Mouse (Mus musculus): ENCODE data around the gene Olfr113. TPM values are rescaled to one million over a fixed set of nuclear protein-coding genes. Genes with fewer than 3 reads are reported as not detected.

The Olfr113 gene
- not detected in 2 replicates for polyA plus RNA-seq (2012; rRNA removed; ENCODE audit: low replicate concordance)

GRCm38 (mm10) chr17:37577563-37577962, at the start of gene Olfr113:
Gene Olfr113, minus strand, starts transcription at chr17:37577663.

GRCm38 (mm10) chr17:37627009-37627408, 49.5 kb upstream of the Olfr113 start, which contains the start of the genes Olfr115 and Olfr116:
Gene Olfr115, minus strand, starts transcription at chr17:37627109.
Gene Olfr116, minus strand, starts transcription at chr17:37627199.

GRCm38 (mm10) chr17:37592643-37593042, 15.2 kb upstream of the Olfr113 start, which contains the start of gene Olfr114:
Gene Olfr114, minus strand, starts transcription at chr17:37592743.

GRCm38 (mm10) chr17:37569351-37569750, 8.1 kb downstream of the Olfr113 start, which contains the start of gene Olfr112:
Gene Olfr112, minus strand, starts transcription at chr17:37569451.

Other genes starting within 250 kb of the Olfr113 start
- gene Olfr103, start 238.0 kb downstream of the Olfr113 start, polyA plus RNA-seq (2012; rRNA removed; ENCODE audit: low replicate concordance) = not detected in 2 replicates
- gene Olfr104-ps, start 218.1 kb downstream of the Olfr113 start, polyA plus RNA-seq (2012; rRNA removed; ENCODE audit: low replicate concordance) = not detected in 2 replicates
- gene Olfr105-ps, start 198.6 kb downstream of the Olfr113 start, polyA plus RNA-seq (2012; rRNA removed; ENCODE audit: low replicate concordance) = not detected in 2 replicates
- not detected in 2 replicates for gene Olfr106-ps, start 187.3 kb downstream of the Olfr113 start, polyA plus RNA-seq (2012; rRNA removed; ENCODE audit: low replicate concordance)
- gene Olfr107, start 178.4 kb downstream of the Olfr113 start, polyA plus RNA-seq (2012; rRNA removed; ENCODE audit: low replicate concordance) = not detected in 2 replicates
- gene Olfr108, start 132.2 kb downstream of the Olfr113 start, polyA plus RNA-seq (2012; rRNA removed; ENCODE audit: low replicate concordance) = not detected in 2 replicates
- gene Olfr109, start 118.7 kb downstream of the Olfr113 start, polyA plus RNA-seq (2012; rRNA removed; ENCODE audit: low replicate concordance) = not detected in 2 replicates
- gene H2-M2, start 94.1 kb downstream of the Olfr113 start, polyA plus RNA-seq (2012; rRNA removed; ENCODE audit: low replicate concordance) = 0.08 TPM in 1 of 2 replicates, not detected in the other
- gene Olfr110, start 85.2 kb downstream of the Olfr113 start, polyA plus RNA-seq (2012; rRNA removed; ENCODE audit: low replicate concordance) = not detected in 2 replicates
- not detected in 2 replicates for gene Olfr111, start 69.6 kb downstream of the Olfr113 start, polyA plus RNA-seq (2012; rRNA removed; ENCODE audit: low replicate concordance)
- gene Olfr112, start 8.2 kb downstream of the Olfr113 start, polyA plus RNA-seq (2012; rRNA removed; ENCODE audit: low replicate concordance) = not detected in 2 replicates
- gene Olfr114, start 15.1 kb upstream of the Olfr113 start, polyA plus RNA-seq (2012; rRNA removed; ENCODE audit: low replicate concordance) = not detected in 2 replicates
- not detected in 2 replicates for gene Olfr115, start 49.4 kb upstream of the Olfr113 start, polyA plus RNA-seq (2012; rRNA removed; ENCODE audit: low replicate concordance)
- not detected in 2 replicates for gene Olfr116, start 49.5 kb upstream of the Olfr113 start, polyA plus RNA-seq (2012; rRNA removed; ENCODE audit: low replicate concordance)
- not detected in 2 replicates for gene Olfr117, start 86.1 kb upstream of the Olfr113 start, polyA plus RNA-seq (2012; rRNA removed; ENCODE audit: low replicate concordance)
- gene Olfr118, start 89.3 kb upstream of the Olfr113 start, polyA plus RNA-seq (2012; rRNA removed; ENCODE audit: low replicate concordance) = not detected in 2 replicates
- not detected in 2 replicates for gene Olfr119, start 118.9 kb upstream of the Olfr113 start, polyA plus RNA-seq (2012; rRNA removed; ENCODE audit: low replicate concordance)
- not detected in 2 replicates for gene Olfr120, start 144.1 kb upstream of the Olfr113 start, polyA plus RNA-seq (2012; rRNA removed; ENCODE audit: low replicate concordance)
- gene Olfr121, start 171.2 kb upstream of the Olfr113 start, polyA plus RNA-seq (2012; rRNA removed; ENCODE audit: low replicate concordance) = not detected in 2 replicates
- not detected in 2 replicates for gene Olfr122, start 190.9 kb upstream of the Olfr113 start, polyA plus RNA-seq (2012; rRNA removed; ENCODE audit: low replicate concordance)
- not detected in 2 replicates for gene Olfr123, start 215.9 kb upstream of the Olfr113 start, polyA plus RNA-seq (2012; rRNA removed; ENCODE audit: low replicate concordance)
- gene Olfr124, start 222.2 kb upstream of the Olfr113 start, polyA plus RNA-seq (2012; rRNA removed; ENCODE audit: low replicate concordance) = not detected in 2 replicates

Data from duodenum, adult 2 months (tissue).